Mouse (Mus musculus) forebrain, embryonic 16.5 days (tissue): ENCODE results near the gene Ms4a6b. TPM values are rescaled to one million over a fixed set of nuclear protein-coding genes. Genes with fewer than 3 reads are reported as not detected.
"Not testable (repeated sequence)": the region's sequence is repeated elsewhere in the genome, so short reads cannot be mapped to it uniquely, and the experiment has no call there.

ENCODE experiments used
- ATAC-seq: fragments of 200-750 bp; cut with Nextera tagmentation; 2 replicates; pipeline ENCODE4 v1.8.0; 2017; ENCODE audit warnings: mild to moderate bottlenecking, moderate library complexity
- H3K27ac ChIP-seq: fragments of 300-500 bp; sonication (generic); 2 replicates; pipeline ENCODE4 v1.5.1; 2014; ENCODE audit warnings: low read length, control low read depth
- H3K27me3 ChIP-seq: fragments of 300-500 bp; sonication (generic); replicated peaks from 2 replicates; pipeline ENCODE4 v1.6.1; 2014; ENCODE audit warnings: low read length; ENCODE audit not compliant: control insufficient read depth, insufficient read depth
- H3K36me3 ChIP-seq: fragments of 300-500 bp; sonication (generic); 2 replicates; pipeline ENCODE4 v1.6.1; 2014; ENCODE audit not compliant: control insufficient read depth, insufficient read depth
- H3K4me1 ChIP-seq: fragments of 300-500 bp; sonication (generic); replicated peaks from 2 replicates; pipeline ENCODE4 v1.6.1; 2014; ENCODE audit warnings: low read length; ENCODE audit not compliant: control insufficient read depth, insufficient read depth
- H3K4me2 ChIP-seq: fragments of 300-500 bp; sonication (generic); 2 replicates; pipeline ENCODE4 v1.6.1; 2014; ENCODE audit warnings: mild to moderate bottlenecking, low read length, control low read depth
- H3K4me3 ChIP-seq: fragments of 300-500 bp; sonication (generic); replicated peaks from 2 replicates; pipeline ENCODE4 v1.5.1; 2014; ENCODE audit warnings: mild to moderate bottlenecking, low read length, control low read depth
- H3K9ac ChIP-seq: fragments of 300-500 bp; sonication (generic); replicated peaks from 2 replicates; pipeline ENCODE4 v1.6.1; 2014; ENCODE audit warnings: low read depth, low read length, control low read depth
- H3K9me3 ChIP-seq: fragments of 300-500 bp; sonication (generic); 2 replicates; pipeline ENCODE4 v1.6.1; 2016; ENCODE audit warnings: low read length; ENCODE audit not compliant: control insufficient read depth
- WGBS: fragments of 180-500 bp; shearing (Covaris S2); extraction: QIAGEN DNeasy Blood & Tissue Kit; methylation state at CpG from one replicate; pipeline ENCODE4 v1.1.7; 2014; 5-methylcytosine and 5-hydroxymethylcytosine counted together
- polyA plus RNA-seq: library from polyadenylated mRNA; unstranded; fragments of >200 nt; fragmentation: Nextera tagmentation; extraction: Ambion mirVana; gene quantifications from 2 replicates; pipeline ENCODE4 v1.2.1, GENCODE M21; 2015

Ms4a6b gene
- polyA plus RNA-seq, 1 experiment from 2014 or later: 1.5 TPM

GRCm38 (mm10) chr19:11491406-11492189 is 24.7 kb upstream of the Ms4a6b start:
- H3K9me3 ChIP-seq: no peaks in the 10 kb centered on the region
- H3K9ac ChIP-seq: no peak overlapping the region
- 79% methylated on average over 4 of the region's 4 CpGs for WGBS
- no peak overlapping the region for H3K27ac ChIP-seq
- ATAC-seq: no peak
- H3K4me3 ChIP-seq: no peak overlapping the region
- H3K36me3 ChIP-seq: no peaks in the 10 kb centered on the region
- no peak overlapping the region for H3K4me2 ChIP-seq
- no peaks in the 10 kb centered on the region for H3K4me1 ChIP-seq
- no peaks in the 10 kb centered on the region for H3K27me3 ChIP-seq

GRCm38 (mm10) chr19:11492671-11493070 is 23.6 kb upstream of the Ms4a6b start:
- H3K4me1 ChIP-seq: no peaks in the 10 kb centered on the region
- no peak for ATAC-seq
- no peaks in the 10 kb centered on the region for H3K27me3 ChIP-seq
- H3K4me2 ChIP-seq: no peak overlapping the region
- H3K27ac ChIP-seq: no peak overlapping the region
- WGBS: 91% methylated on average over 1 of the region's 1 CpGs
- H3K9me3 ChIP-seq: no peaks in the 10 kb centered on the region
- H3K36me3 ChIP-seq: no peaks in the 10 kb centered on the region
- no peak overlapping the region for H3K9ac ChIP-seq
- no peak overlapping the region for H3K4me3 ChIP-seq

- H3K27me3 ChIP-seq: no peaks in the 10 kb centered on the region
- ATAC-seq: no peak
- no peak overlapping the region for H3K27ac ChIP-seq
- H3K9me3 ChIP-seq: no peaks in the 10 kb centered on the region
- no peaks in the 10 kb centered on the region for H3K4me1 ChIP-seq
- H3K36me3 ChIP-seq: no peaks in the 10 kb centered on the region
- H3K4me3 ChIP-seq: no peak overlapping the region
- H3K9ac ChIP-seq: no peak overlapping the region
- no peak overlapping the region for H3K4me2 ChIP-seq
- WGBS: 90% methylated on average over 3 of the region's 3 CpGs
These were observed 21.8 kb upstream of the Ms4a6b start for GRCm38 (mm10) chr19:11494519-11494918.

- Histone ChIP-seq H3K9ac (no peak overlapping the region), H3K4me3 (no peak overlapping the region), H3K27ac (no peak overlapping the region), H3K36me3 (no peaks in the 10 kb centered on the region), H3K9me3 (no peaks in the 10 kb centered on the region), H3K27me3 (no peaks in the 10 kb centered on the region), H3K4me2 (no peak overlapping the region), H3K4me1 (no peaks in the 10 kb centered on the region)
- ATAC-seq: no peak
- 83% methylated on average over 6 of the region's 6 CpGs for WGBS
These were observed 20.0 kb upstream of the Ms4a6b start for GRCm38 (mm10) chr19:11496361-11496760.

GRCm38 (mm10) chr19:11497300-11497699 is 19.0 kb upstream of the Ms4a6b start:
- not testable (repeated sequence) for H3K27ac ChIP-seq, H3K36me3 ChIP-seq, H3K27me3 ChIP-seq, ATAC-seq, H3K4me3 ChIP-seq, H3K9me3 ChIP-seq, H3K4me1 ChIP-seq, H3K9ac ChIP-seq, H3K4me2 ChIP-seq
- WGBS: 86% methylated on average over 1 of the region's 1 CpGs

- no peaks in the 10 kb centered on the region for H3K27me3 ChIP-seq
- no peaks in the 10 kb centered on the region for H3K36me3 ChIP-seq
- H3K4me3 ChIP-seq: no peak overlapping the region
- 88% methylated on average over 1 of the region's 1 CpGs for WGBS
- no peak for ATAC-seq
- no peak overlapping the region for H3K27ac ChIP-seq
- H3K9ac ChIP-seq: no peak overlapping the region
- no peaks in the 10 kb centered on the region for H3K4me1 ChIP-seq
- H3K4me2 ChIP-seq: no peak overlapping the region
- no peaks in the 10 kb centered on the region for H3K9me3 ChIP-seq
These were observed 15.5 kb upstream of the Ms4a6b start for GRCm38 (mm10) chr19:11500796-11501195.

- no peaks in the 10 kb centered on the region for H3K27me3 ChIP-seq
- H3K4me3 ChIP-seq: no peak overlapping the region
- H3K4me1 ChIP-seq: no peaks in the 10 kb centered on the region
- no peak overlapping the region for H3K9ac ChIP-seq
- no peaks in the 10 kb centered on the region for H3K36me3 ChIP-seq
- WGBS: 94% methylated on average over 4 of the region's 4 CpGs
- H3K4me2 ChIP-seq: no peak overlapping the region
- H3K27ac ChIP-seq: no peak overlapping the region
- no peak for ATAC-seq
- no peaks in the 10 kb centered on the region for H3K9me3 ChIP-seq
These were observed 15.0 kb upstream of the Ms4a6b start for GRCm38 (mm10) chr19:11501326-11501725.

GRCm38 (mm10) chr19:11504857-11505256 is 11.5 kb upstream of the Ms4a6b start:
- Histone ChIP-seq H3K9me3 (no peaks in the 10 kb centered on the region), H3K4me1 (no peaks in the 10 kb centered on the region), H3K27ac (no peak overlapping the region), H3K36me3 (no peaks in the 10 kb centered on the region), H3K27me3 (no peaks in the 10 kb centered on the region), H3K4me3 (no peak overlapping the region), H3K9ac (no peak overlapping the region), H3K4me2 (no peak overlapping the region)
- WGBS: 84% methylated on average over 1 of the region's 1 CpGs
- ATAC-seq: no peak

- Histone ChIP-seq H3K4me1 (no peaks in the 10 kb centered on the region), H3K9me3 (no peaks in the 10 kb centered on the region), H3K9ac (no peak overlapping the region), H3K36me3 (no peaks in the 10 kb centered on the region), H3K27ac (no peak overlapping the region), H3K27me3 (no peaks in the 10 kb centered on the region), H3K4me3 (no peak overlapping the region), H3K4me2 (no peak overlapping the region)
- 63% methylated on average over 1 of the region's 1 CpGs for WGBS
- no peak for ATAC-seq
These were observed 2.9 kb upstream of the Ms4a6b start for GRCm38 (mm10) chr19:11513458-11513857.

GRCm38 (mm10) chr19:11516845-11517244 is 533 bp downstream of the Ms4a6b start:
- no peaks in the 10 kb centered on the region for H3K27me3 ChIP-seq
- no peak overlapping the region for H3K27ac ChIP-seq
- H3K9me3 ChIP-seq: no peaks in the 10 kb centered on the region
- H3K9ac ChIP-seq: no peak overlapping the region
- H3K36me3 ChIP-seq: no peaks in the 10 kb centered on the region
- no peak overlapping the region for H3K4me3 ChIP-seq
- no peak overlapping the region for H3K4me2 ChIP-seq
- no peak for ATAC-seq
- no peaks in the 10 kb centered on the region for H3K4me1 ChIP-seq
- 77% methylated on average over 4 of the region's 4 CpGs for WGBS
